Mouse (Mus musculus) layer of hippocampus, postnatal 25 days (tissue): ENCODE data around the gene Osbpl3. TPM values are rescaled to one million over a fixed set of nuclear protein-coding genes. Genes with fewer than 3 reads are reported as not detected.
A peak's percentile ranks its signal among the peaks of the same experiment; 100 is the strongest.

Experiments used
- DNase-seq, 2 experiments: peaks; one replicate each; pipeline ENCODE4 v3.0.0; 2022; ENCODE audit warnings: mixed read lengths in 2 of 2, low spot score in 1 of 2; ENCODE audit errors: extremely low spot score in 1 of 2
- total RNA-seq, 2 experiments: library from RNA; stranded (reverse); gene quantifications; 2 replicates each; pipeline ENCODE4 v1.2.3; 2021

Gene Osbpl3
- total RNA-seq, 2 experiments from 2014 or later: 15.5 to 17.8 TPM

GRCm38 (mm10) chr6:50377742-50378720 lies 78.0 kb downstream of the Osbpl3 start:
- DNase-seq: no peak

GRCm38 (mm10) chr6:50376684-50377083 lies 79.3 kb downstream of the Osbpl3 start:
- no peak for DNase-seq

- no peak for DNase-seq
These were observed 83.2 kb downstream of the Osbpl3 start for GRCm38 (mm10) chr6:50372516-50373424.

- DNase-seq: no peak
These were observed 84.4 kb downstream of the Osbpl3 start for GRCm38 (mm10) chr6:50371501-50372086.

GRCm38 (mm10) chr6:50368502-50369292 lies 87.3 kb downstream of the Osbpl3 start:
- DNase-seq: no peak

- no peak for DNase-seq
These were observed 88.2 kb downstream of the Osbpl3 start for GRCm38 (mm10) chr6:50367836-50368235.

- DNase-seq: peak; percentile 21 to 23
These were observed 89.3 kb downstream of the Osbpl3 start for GRCm38 (mm10) chr6:50366724-50367123.

- DNase-seq: no peak
These were observed 89.7 kb downstream of the Osbpl3 start for GRCm38 (mm10) chr6:50366319-50366718.

- no peak for DNase-seq
These were observed 91.6 kb downstream of the Osbpl3 start for GRCm38 (mm10) chr6:50364364-50364763.

GRCm38 (mm10) chr6:50363385-50363784 lies 92.6 kb downstream of the Osbpl3 start:
- no peak for DNase-seq

GRCm38 (mm10) chr6:50362704-50363261 lies 93.2 kb downstream of the Osbpl3 start:
- no peak for DNase-seq

GRCm38 (mm10) chr6:50362196-50362595 lies 93.8 kb downstream of the Osbpl3 start:
- no peak for DNase-seq

GRCm38 (mm10) chr6:50358104-50358679 lies 97.8 kb downstream of the Osbpl3 start:
- DNase-seq: peak in 1 of 2 experiments; percentile 22

- no peak for DNase-seq
These were observed 101.0 kb downstream of the Osbpl3 start for GRCm38 (mm10) chr6:50354688-50355660.

GRCm38 (mm10) chr6:50352812-50353211 lies 103.2 kb downstream of the Osbpl3 start:
- no peak for DNase-seq

- DNase-seq: no peak
These were observed 105.1 kb downstream of the Osbpl3 start for GRCm38 (mm10) chr6:50350911-50351310.

GRCm38 (mm10) chr6:50348619-50349018 lies 107.4 kb downstream of the Osbpl3 start:
- DNase-seq: no peak

- no peak for DNase-seq
These were observed 109.8 kb downstream of the Osbpl3 start for GRCm38 (mm10) chr6:50346204-50346603.
